Mouse (Mus musculus) right cerebral cortex, postnatal 14 days (tissue): ENCODE data around the gene Tmem273.

Source experiments
- DNase-seq: peaks from one replicate; pipeline ENCODE4 v3.0.0; 2022

Tmem273 gene

GRCm38 (mm10) chr14:32785556-32786130 lies at the start of gene Tmem273:
Tmem273 (plus strand) TSS chr14:32785963.
- no peak for DNase-seq

GRCm38 (mm10) chr14:32736561-32736960 lies 49.2 kb upstream of the Tmem273 start:
- no peak for DNase-seq

DNA sequence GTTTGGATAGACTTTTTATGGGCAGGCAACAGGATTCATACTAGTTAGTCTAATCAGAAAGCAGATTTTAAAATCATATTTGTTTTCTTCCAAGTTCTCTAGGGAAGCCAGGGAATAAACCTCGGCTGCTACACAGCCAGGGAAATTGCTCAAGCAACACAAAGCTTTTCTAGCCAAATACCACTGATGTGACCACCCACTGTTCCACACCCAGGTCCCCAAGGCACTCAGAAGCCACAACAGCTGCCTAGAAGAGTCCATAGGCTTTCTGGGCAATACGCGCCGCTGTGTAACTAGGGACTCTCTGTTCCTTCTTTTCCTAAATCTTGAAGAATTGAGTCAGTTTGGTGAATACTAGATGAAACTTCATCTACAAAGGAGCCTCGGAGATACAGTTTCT lies 47.2 kb upstream of the Tmem273 start:
- DNase-seq, result no peak

GRCm38 (mm10) chr14:32748519-32748918 lies 37.2 kb upstream of the Tmem273 start:
- DNase-seq, result no peak

DNA sequence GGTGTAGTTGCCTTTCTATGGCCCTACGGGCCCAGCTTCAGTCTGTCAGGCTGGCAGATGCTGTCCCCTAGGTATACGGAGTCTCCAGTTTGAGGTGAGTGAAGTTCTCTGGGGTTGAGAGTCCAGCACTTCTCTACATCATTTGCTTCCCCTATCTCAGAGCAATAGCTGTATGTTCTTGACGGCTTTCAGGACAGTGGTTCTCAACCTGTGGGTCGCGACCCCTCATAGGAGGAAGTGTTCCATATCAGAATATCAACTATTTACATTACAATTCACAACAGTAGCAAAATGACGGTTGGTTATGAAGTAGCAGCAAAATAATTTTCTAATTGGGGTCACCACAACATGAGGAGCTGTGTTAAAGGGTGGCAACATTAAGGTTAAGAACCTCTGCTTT lies 35.0 kb upstream of the Tmem273 start:
- no peak for DNase-seq

- DNase-seq, result no peak
Measured at GRCm38 (mm10) chr14:32754286-32754685, 31.5 kb upstream of the Tmem273 start.

GRCm38 (mm10) chr14:32762177-32762576 lies 23.6 kb upstream of the Tmem273 start:
- DNase-seq, result no peak

DNA sequence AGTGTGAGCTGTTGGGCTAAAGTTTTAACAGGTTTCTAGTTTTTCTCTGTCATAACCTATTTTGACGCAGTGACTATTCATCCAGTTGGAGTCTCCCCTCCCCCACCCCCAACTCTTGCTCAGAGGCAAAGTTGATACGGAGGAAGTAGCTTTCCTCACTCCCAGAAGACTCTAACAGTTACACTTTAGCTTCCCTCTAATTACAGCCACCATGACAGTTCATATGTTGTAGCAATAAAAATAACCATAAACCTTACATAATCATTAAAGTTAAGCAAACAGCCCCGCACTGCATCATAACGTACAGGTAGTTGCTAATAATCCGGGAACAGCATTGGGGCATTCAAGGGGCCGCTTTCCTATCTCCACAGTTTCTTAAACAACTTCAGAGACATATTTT lies 15.2 kb upstream of the Tmem273 start:
- DNase-seq, result no peak

GRCm38 (mm10) chr14:32772085-32772484 lies 13.7 kb upstream of the Tmem273 start:
- DNase-seq, result no peak

DNA sequence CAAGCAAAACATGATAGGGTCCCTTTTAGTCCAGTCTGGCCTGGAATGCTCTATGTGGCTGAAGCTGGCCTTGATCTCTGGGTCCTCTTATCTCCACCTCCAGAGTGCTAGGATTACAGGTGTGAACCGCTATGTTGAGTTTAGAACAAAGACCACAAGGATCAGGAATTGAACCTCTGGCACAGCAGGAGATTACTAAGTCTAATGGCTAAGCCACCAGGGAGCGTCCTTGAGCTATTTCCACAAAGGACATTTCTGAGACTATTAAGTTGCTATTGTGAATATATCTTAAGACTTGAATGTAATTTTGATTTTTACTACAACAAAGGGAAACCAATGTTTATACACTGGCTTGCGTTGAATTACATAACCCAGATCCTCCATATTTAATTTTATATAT lies 13.0 kb upstream of the Tmem273 start:
- DNase-seq, result peak; percentile 15

DNA sequence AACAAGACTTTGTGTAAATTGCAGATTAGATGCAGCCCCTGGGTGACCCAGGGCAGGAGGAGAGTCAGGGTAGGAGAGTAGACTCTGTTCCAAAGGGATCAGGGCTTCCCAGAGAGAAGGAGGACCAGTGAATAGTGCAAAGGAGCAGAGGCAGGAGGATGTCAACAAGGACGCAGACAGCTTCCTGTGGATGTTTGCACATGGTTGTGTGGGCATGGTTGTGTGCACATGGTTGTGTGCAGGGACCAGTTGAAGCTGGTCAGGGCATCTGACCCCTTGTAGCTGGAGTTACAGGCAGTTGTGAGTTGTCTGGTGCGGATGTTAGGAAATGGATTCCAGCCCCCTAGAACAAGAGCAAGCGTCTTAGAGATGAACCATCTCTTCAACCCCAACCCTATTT lies 12.3 kb upstream of the Tmem273 start:
- no peak for DNase-seq

- no peak for DNase-seq
Measured at GRCm38 (mm10) chr14:32776077-32776476, 9.7 kb upstream of the Tmem273 start.

DNA sequence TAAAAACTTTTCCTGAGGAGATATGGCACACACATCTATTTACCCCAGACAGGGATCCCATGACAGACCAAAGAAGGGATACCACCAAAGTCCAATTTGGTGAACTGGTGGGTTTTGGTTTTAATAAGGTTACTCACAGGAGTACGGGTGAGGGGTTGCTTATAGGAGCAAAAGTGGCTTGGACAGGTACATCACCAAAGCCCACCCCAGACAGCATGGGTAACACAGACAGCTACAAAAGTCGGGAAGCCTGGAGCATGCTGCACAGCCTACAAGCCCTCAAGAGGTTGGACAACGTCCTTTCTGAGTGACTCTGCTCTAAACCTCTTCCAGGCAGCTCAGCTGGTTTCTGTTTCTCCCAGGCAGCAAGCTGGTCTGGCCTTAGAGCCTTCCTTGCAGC lies 7.4 kb upstream of the Tmem273 start:
- DNase-seq, result no peak

GRCm38 (mm10) chr14:32782866-32783265 lies 2.9 kb upstream of the Tmem273 start:
- DNase-seq, result no peak

DNA sequence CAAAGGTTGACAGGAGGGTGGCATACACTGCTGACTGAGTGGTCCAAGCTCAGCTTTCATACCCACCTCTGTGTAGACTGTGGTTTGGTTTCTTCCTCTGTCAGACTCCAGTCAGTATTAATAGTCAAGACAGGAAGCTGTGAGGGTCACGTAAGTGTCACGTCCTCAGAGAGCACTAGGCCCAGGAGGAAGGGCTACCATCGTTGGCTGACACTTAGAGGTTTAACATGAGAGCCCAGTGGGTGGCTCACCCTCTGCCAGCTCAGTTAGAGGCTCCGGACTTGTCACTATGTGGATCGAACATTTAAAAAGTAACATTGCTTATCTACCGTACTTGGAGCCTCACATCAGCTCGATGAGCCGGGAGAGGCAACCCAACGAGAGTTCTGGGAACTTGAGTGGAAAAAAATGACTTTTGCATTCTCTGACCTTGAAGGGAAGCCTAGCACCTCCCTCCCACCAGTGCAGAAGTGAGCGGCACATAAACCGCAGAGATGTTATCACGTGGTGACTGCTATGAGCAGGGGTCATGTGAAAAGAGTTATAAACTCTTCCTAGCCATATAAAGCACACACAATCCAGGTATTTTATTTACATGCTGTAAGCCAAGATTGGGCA lies 1.5 kb upstream of the Tmem273 start:
- DNase-seq, result no peak

GRCm38 (mm10) chr14:32784748-32785134 lies 1.0 kb upstream of the Tmem273 start:
- no peak for DNase-seq

GRCm38 (mm10) chr14:32787691-32788090 lies 1.9 kb downstream of the Tmem273 start:
- DNase-seq, result no peak

GRCm38 (mm10) chr14:32796375-32796774 lies 10.6 kb downstream of the Tmem273 start:
- no peak for DNase-seq

DNA sequence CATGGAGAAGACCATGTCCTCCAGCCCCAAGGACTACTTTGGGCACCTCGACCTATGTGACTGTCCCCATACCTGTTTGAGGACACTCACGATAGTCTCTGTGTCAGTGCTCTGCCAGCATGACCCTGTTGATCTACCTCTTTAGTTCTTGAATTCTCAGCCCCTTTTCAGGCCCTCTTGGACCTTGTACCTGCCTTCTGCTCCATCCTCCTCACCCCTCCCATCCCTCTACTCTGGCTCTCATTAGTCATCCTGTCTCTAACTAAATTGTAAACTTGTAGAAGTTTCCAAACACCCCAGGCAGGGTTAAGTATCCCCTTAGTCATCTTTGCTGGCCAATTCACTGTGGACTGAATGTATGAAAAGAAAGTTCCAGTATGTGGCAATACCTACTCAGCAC lies 12.0 kb downstream of the Tmem273 start:
- DNase-seq, result no peak

- DNase-seq, result no peak
Measured at GRCm38 (mm10) chr14:32798355-32798754, 12.6 kb downstream of the Tmem273 start.

GRCm38 (mm10) chr14:32800048-32800447 lies 14.3 kb downstream of the Tmem273 start:
- DNase-seq, result no peak

DNA sequence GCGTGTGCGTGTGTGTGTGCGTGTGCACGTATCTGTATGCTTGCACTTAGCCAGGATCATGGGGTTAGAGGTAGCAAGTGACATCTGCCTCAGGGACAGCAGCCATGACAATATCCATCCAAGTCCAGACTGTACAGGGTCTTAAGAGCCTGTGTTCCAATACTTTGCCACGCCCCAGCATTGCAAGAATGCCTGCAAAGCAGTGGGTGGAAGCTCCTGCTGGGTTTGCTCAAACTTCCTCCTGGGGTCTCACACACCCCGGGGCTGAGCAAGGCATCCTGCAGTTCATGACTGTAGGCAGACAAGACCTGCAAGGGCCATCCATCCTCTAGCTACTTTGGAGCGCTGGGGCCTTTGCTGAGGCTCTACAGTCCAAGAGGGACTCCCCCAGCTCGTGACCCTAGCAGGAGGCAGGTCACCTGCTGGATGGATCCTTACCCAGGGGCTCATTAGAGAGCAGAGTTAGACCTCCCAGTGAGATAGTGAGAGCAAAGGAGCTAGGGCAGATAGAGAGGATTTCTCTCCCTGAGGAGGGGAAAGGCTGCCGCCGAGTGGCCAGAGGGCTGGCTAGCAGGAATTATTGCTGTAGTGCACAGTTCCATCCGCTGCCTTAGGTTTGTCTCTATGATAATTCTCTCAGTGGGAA lies 15.4 kb downstream of the Tmem273 start:
- DNase-seq, result peak; percentile 38

DNA sequence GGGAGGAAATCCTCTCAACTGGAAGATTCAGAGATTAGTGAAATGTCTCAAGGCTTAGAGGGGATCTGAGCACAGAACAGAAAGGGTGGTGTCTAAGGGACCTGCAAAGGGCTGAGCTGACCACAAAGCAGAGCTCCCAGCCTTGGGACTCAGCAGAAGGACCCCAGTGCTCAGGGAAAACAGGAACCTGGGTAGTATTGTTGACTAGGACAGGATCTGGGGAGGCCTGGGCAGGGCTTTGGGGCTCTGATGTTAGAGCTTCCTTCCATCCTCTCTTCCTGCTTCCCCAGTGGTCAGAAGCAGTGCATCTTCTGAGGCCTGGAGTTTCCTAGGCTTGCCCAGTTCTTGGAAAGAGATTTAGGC lies 15.9 kb downstream of the Tmem273 start:
- DNase-seq, result no peak

DNA sequence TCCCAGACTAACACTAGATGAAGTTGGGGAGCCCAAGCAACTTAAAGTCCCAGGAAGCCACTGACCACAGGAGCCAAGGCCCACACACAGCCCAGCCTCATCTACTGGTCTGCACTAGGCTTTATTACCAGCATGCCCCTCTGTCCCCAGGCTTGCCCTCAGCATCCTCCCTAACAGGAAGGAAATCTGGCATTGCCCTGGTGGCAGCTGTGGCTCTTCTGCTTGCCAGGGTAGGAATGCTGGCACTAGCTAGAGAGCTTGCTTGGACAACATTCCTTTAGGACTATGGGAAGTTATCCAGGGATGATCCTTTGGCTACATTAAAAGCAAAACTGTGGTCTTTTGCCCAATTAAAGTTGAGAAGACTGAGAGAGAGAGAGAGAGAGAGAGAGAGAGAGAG lies 24.3 kb downstream of the Tmem273 start:
- DNase-seq, result no peak

GRCm38 (mm10) chr14:32812429-32812828 lies 26.7 kb downstream of the Tmem273 start:
- no peak for DNase-seq
